Mouse (Mus musculus) stomach, postnatal 0 days (tissue): ENCODE measurements around the gene Ptprh.

Experiments used
- CTCF ChIP-seq: IDR thresholded peaks from 2 replicates; pipeline ENCODE4 v1.5.1; 2016; ENCODE audit warnings: antibody characterized with exemption, low read depth, mild to moderate bottlenecking, moderate library complexity
- EP300 ChIP-seq: optimal IDR thresholded peaks from 2 replicates; pipeline ENCODE3; 2016; ENCODE audit warnings: antibody characterized with exemption

- TF ChIP-seq CTCF (no peak), EP300 (no peak)
Measured at GRCm38 (mm10) chr7:4502421-4503090, 101.3 kb downstream of the Ptprh start.
